Mouse (Mus musculus): ENCODE results near the gene Plcl1.

Gene Plcl1

GRCm38 (mm10) chr1:55405272-55406022 is at the start of gene Plcl1:
Plcl1 (plus strand) TSS chr1:55405921.
- DNase-seq (ENCODE audit: low spot score), result peak; percentile 88

- DNase-seq (ENCODE audit: low spot score), result no peak
Observed at GRCm38 (mm10) chr1:55362634-55363033, 43.1 kb upstream of the Plcl1 start.

- peak; percentile 72 for DNase-seq (ENCODE audit: low spot score)
Observed at GRCm38 (mm10) chr1:55363044-55363565, 42.6 kb upstream of the Plcl1 start, which contains the start of gene Boll. Boll (minus strand) TSS chr1:55363469.

GRCm38 (mm10) chr1:55363586-55363985 is 42.1 kb upstream of the Plcl1 start:
- peak; percentile 6 for DNase-seq (ENCODE audit: low spot score)

GRCm38 (mm10) chr1:55372626-55373025 is 33.1 kb upstream of the Plcl1 start:
- no peak for DNase-seq (ENCODE audit: low spot score)

GRCm38 (mm10) chr1:55380527-55380926 is 25.2 kb upstream of the Plcl1 start:
- no peak for DNase-seq (ENCODE audit: low spot score)

GRCm38 (mm10) chr1:55383114-55383773 is 22.5 kb upstream of the Plcl1 start:
- peak; percentile 82 for DNase-seq (ENCODE audit: low spot score)

GRCm38 (mm10) chr1:55399891-55400290 is 5.8 kb upstream of the Plcl1 start:
- DNase-seq (ENCODE audit: low spot score), result no peak

- peak; percentile 38 for DNase-seq (ENCODE audit: low spot score)
Observed at GRCm38 (mm10) chr1:55404439-55404838, 1.3 kb upstream of the Plcl1 start.

GRCm38 (mm10) chr1:55406023-55406413 is 297 bp downstream of the Plcl1 start:
- peak; percentile 63 for DNase-seq (ENCODE audit: low spot score)

GRCm38 (mm10) chr1:55406531-55407375 is 1.0 kb downstream of the Plcl1 start:
- no peak for DNase-seq (ENCODE audit: low spot score)

GRCm38 (mm10) chr1:55410670-55411069 is 4.9 kb downstream of the Plcl1 start:
- DNase-seq (ENCODE audit: low spot score), result no peak

GRCm38 (mm10) chr1:55411079-55411478 is 5.4 kb downstream of the Plcl1 start:
- no peak for DNase-seq (ENCODE audit: low spot score)

GRCm38 (mm10) chr1:55412569-55412968 is 6.8 kb downstream of the Plcl1 start:
- no peak for DNase-seq (ENCODE audit: low spot score)

- DNase-seq (ENCODE audit: low spot score), result no peak
Observed at GRCm38 (mm10) chr1:55413534-55413933, 7.8 kb downstream of the Plcl1 start.

GRCm38 (mm10) chr1:55418968-55419367 is 13.2 kb downstream of the Plcl1 start:
- no peak for DNase-seq (ENCODE audit: low spot score)

GRCm38 (mm10) chr1:55427607-55428006 is 21.9 kb downstream of the Plcl1 start:
- DNase-seq (ENCODE audit: low spot score), result no peak

- DNase-seq (ENCODE audit: low spot score), result no peak
Observed at GRCm38 (mm10) chr1:55429051-55429450, 23.3 kb downstream of the Plcl1 start.

GRCm38 (mm10) chr1:55429708-55430107 is 24.0 kb downstream of the Plcl1 start:
- DNase-seq (ENCODE audit: low spot score), result no peak

- DNase-seq (ENCODE audit: low spot score), result no peak
Observed at GRCm38 (mm10) chr1:55430587-55430986, 24.9 kb downstream of the Plcl1 start.

GRCm38 (mm10) chr1:55436589-55436988 is 30.9 kb downstream of the Plcl1 start:
- DNase-seq (ENCODE audit: low spot score), result no peak

GRCm38 (mm10) chr1:55437095-55437494 is 31.4 kb downstream of the Plcl1 start:
- DNase-seq (ENCODE audit: low spot score), result no peak
